Mouse (Mus musculus): ENCODE results near the gene Cep55. TPM values are rescaled to one million over a fixed set of nuclear protein-coding genes. Genes with fewer than 3 reads are reported as not detected.

The Cep55 gene
- polyA plus RNA-seq, 1 experiment from 2014 or later = 28.5 TPM

DNA sequence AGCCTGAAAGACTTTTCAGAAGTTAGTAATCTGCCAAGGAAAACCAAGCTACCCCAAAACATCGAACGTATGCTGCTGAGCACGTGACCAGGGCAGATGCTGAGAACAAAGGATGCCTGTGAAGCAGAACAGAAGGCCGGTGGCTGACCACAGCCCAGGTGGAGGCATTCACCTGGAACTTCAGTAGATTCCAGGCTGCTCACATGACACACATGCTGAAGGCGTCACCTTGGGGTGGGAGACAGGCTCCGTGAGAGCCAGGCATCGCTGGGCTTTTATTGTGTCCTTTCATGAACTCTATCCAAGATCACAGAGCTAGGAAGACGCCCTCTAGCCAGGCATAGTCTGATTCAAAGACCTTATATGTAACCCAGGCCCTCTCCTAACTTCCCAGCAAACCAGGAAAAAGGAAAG lies 28.6 kb upstream of the Cep55 start:
- Histone ChIP-seq H3K4me3 (ENCODE audit: low read depth, low read length) (no peak overlapping the region), H3K27me3 (ENCODE audit: control insufficient read depth, insufficient read depth, low read length) (no peaks in the 10 kb centered on the region), H3K4me1 (ENCODE audit: control insufficient read depth, insufficient read depth, low read length) (peaks cover 50% of the 10 kb centered on the region), H3K4me2 (replicated peaks; ENCODE audit: low read depth, low read length) (peak overlapping the region; percentile 22; the same call in 1 of the 2 replicates), H3K36me3 (ENCODE audit: control insufficient read depth, insufficient read depth, low read length) (no peaks in the 10 kb centered on the region), H3K9ac (replicated peaks; ENCODE audit: low read depth, low read length) (no peak overlapping the region), H3K9me3 (ENCODE audit: control insufficient read depth, low read depth, low read length) (no peaks in the 10 kb centered on the region), H3K27ac (ENCODE audit: low read length) (peak overlapping the region; percentile 73)
- no peak for ATAC-seq (ENCODE audit: insufficient number of reproducible peaks, insufficient read depth, low FRiP score, low read depth)
- WGBS = 63% methylated on average over 8 of the region's 8 CpGs

GRCm38 (mm10) chr19:38027389-38027788 lies 27.4 kb upstream of the Cep55 start:
- Histone ChIP-seq H3K36me3 (ENCODE audit: control insufficient read depth, insufficient read depth, low read length) (no peaks in the 10 kb centered on the region), H3K27me3 (ENCODE audit: control insufficient read depth, insufficient read depth, low read length) (no peaks in the 10 kb centered on the region), H3K9me3 (ENCODE audit: control insufficient read depth, low read depth, low read length) (no peaks in the 10 kb centered on the region), H3K27ac (ENCODE audit: low read length) (peak overlapping the region; percentile 82; the same call in 1 of the 2 replicates), H3K4me1 (ENCODE audit: control insufficient read depth, insufficient read depth, low read length) (peaks cover 53% of the 10 kb centered on the region), H3K4me3 (ENCODE audit: low read depth, low read length) (no peak overlapping the region), H3K4me2 (replicated peaks; ENCODE audit: low read depth, low read length) (no peak overlapping the region), H3K9ac (replicated peaks; ENCODE audit: low read depth, low read length) (no peak overlapping the region)
- ATAC-seq (ENCODE audit: insufficient number of reproducible peaks, insufficient read depth, low FRiP score, low read depth) = no peak
- WGBS = 75% methylated on average over 6 of the region's 6 CpGs

DNA sequence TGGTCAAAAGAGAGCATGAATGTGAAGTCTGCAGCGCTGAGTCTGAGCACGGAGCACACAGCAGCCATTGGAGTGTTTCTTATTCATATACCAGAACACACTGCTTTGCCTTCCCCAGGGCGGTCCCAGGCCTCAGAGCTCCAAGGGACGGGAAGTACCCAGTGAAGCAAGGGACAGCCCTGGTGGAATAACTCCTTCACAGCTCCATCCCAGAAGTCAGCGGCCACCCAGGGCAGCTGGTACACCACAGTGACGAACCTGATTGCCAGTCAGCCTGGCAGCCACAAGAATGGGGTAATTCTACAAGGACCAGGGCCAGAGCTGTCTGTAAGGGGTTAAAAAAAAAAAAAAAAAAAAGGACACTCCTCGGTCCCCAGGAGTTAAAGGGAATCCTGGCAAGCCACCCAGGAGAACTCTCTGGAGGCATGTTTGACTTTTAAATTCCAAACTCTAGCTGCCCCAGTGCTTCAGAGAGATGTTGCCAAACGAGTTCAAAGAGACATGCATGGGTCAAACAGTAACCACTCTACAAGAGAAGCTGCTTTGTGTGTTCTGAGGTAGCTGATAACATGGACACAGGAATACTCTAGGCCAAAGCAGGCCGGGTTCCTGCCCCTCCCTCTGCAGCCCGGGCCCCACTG lies 26.8 kb upstream of the Cep55 start:
- Histone ChIP-seq H3K4me1 (ENCODE audit: control insufficient read depth, insufficient read depth, low read length) (peaks cover 53% of the 10 kb centered on the region), H3K27ac (ENCODE audit: low read length) (peak overlapping the region; percentile 82), H3K9ac (replicated peaks; ENCODE audit: low read depth, low read length) (no peak overlapping the region), H3K27me3 (ENCODE audit: control insufficient read depth, insufficient read depth, low read length) (no peaks in the 10 kb centered on the region), H3K4me2 (replicated peaks; ENCODE audit: low read depth, low read length) (no peak overlapping the region), H3K4me3 (ENCODE audit: low read depth, low read length) (no peak overlapping the region), H3K36me3 (ENCODE audit: control insufficient read depth, insufficient read depth, low read length) (no peaks in the 10 kb centered on the region), H3K9me3 (ENCODE audit: control insufficient read depth, low read depth, low read length) (no peaks in the 10 kb centered on the region)
- WGBS = 48% methylated on average over 10 of the region's 10 CpGs
- ATAC-seq (ENCODE audit: insufficient number of reproducible peaks, insufficient read depth, low FRiP score, low read depth) = 0 out of 2 replicates have a peak, but pooled peaks have one; percentile 20

GRCm38 (mm10) chr19:38029292-38029691 lies 25.5 kb upstream of the Cep55 start:
- WGBS = 53% methylated on average over 3 of the region's 3 CpGs
- peak overlapping the region; percentile 82 for H3K27ac ChIP-seq (ENCODE audit: low read length)

DNA sequence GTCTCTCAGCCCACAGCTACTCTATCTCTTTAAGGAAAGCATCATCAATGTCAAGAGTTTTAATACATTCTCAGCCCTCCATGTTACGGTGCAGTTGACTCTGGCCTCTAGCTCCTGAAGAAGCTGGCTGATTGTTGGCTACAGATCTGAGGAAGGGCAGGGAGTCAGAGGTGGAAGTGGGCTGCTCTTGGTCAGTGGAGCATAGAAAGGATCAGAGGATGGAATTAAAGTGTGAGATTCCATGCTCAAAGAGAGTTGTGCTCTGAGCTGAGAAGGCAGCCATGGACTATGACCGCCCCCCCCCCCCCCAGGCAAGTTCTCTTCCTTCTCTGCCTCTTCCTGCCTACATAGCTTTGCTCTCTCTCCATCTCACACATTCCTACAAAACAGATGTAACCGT lies 24.9 kb upstream of the Cep55 start:
- H3K4me1 ChIP-seq (ENCODE audit: control insufficient read depth, insufficient read depth, low read length) = peaks cover 51% of the 10 kb centered on the region
- 43% methylated on average over 3 of the region's 3 CpGs for WGBS
- H3K4me3 ChIP-seq (ENCODE audit: low read depth, low read length) = no peak overlapping the region
- ATAC-seq (ENCODE audit: insufficient number of reproducible peaks, insufficient read depth, low FRiP score, low read depth) = no peak
- H3K4me2 ChIP-seq (replicated peaks; ENCODE audit: low read depth, low read length) = peak overlapping the region; percentile 21
- H3K9ac ChIP-seq (replicated peaks; ENCODE audit: low read depth, low read length) = no peak overlapping the region
- H3K27me3 ChIP-seq (ENCODE audit: control insufficient read depth, insufficient read depth, low read length) = no peaks in the 10 kb centered on the region
- no peaks in the 10 kb centered on the region for H3K36me3 ChIP-seq (ENCODE audit: control insufficient read depth, insufficient read depth, low read length)
- H3K9me3 ChIP-seq (ENCODE audit: control insufficient read depth, low read depth, low read length) = no peaks in the 10 kb centered on the region
- peak overlapping the region; percentile 82 for H3K27ac ChIP-seq (ENCODE audit: low read length)

More at GRCm38 (mm10) chr19:38029292-38029691, 25.5 kb upstream of the Cep55 start:
- Histone ChIP-seq H3K4me1 (ENCODE audit: control insufficient read depth, insufficient read depth, low read length) (peaks cover 56% of the 10 kb centered on the region), H3K27me3 (ENCODE audit: control insufficient read depth, insufficient read depth, low read length) (no peaks in the 10 kb centered on the region), H3K4me3 (ENCODE audit: low read depth, low read length) (no peak overlapping the region), H3K4me2 (replicated peaks; ENCODE audit: low read depth, low read length) (peak overlapping the region; percentile 21), H3K36me3 (ENCODE audit: control insufficient read depth, insufficient read depth, low read length) (no peaks in the 10 kb centered on the region), H3K9me3 (ENCODE audit: control insufficient read depth, low read depth, low read length) (no peaks in the 10 kb centered on the region), H3K9ac (replicated peaks; ENCODE audit: low read depth, low read length) (no peak overlapping the region)
- no peak for ATAC-seq (ENCODE audit: insufficient number of reproducible peaks, insufficient read depth, low FRiP score, low read depth)

- peak overlapping the region; percentile 21 for H3K4me2 ChIP-seq (replicated peaks; ENCODE audit: low read depth, low read length)
- no peaks in the 10 kb centered on the region for H3K9me3 ChIP-seq (ENCODE audit: control insufficient read depth, low read depth, low read length)
- H3K4me1 ChIP-seq (ENCODE audit: control insufficient read depth, insufficient read depth, low read length) = peaks cover 44% of the 10 kb centered on the region
- no peaks in the 10 kb centered on the region for H3K27me3 ChIP-seq (ENCODE audit: control insufficient read depth, insufficient read depth, low read length)
- ATAC-seq (ENCODE audit: insufficient number of reproducible peaks, insufficient read depth, low FRiP score, low read depth) = peak; percentile 59; the same call in 1 of the 2 replicates
- peak overlapping the region; percentile 82 for H3K27ac ChIP-seq (ENCODE audit: low read length)
- under 1% methylated on average over 15 of the region's 23 CpGs for WGBS
- no peak overlapping the region; the same call in 1 of the 2 replicates for H3K9ac ChIP-seq (replicated peaks; ENCODE audit: low read depth, low read length)
- no peaks in the 10 kb centered on the region for H3K36me3 ChIP-seq (ENCODE audit: control insufficient read depth, insufficient read depth, low read length)
- H3K4me3 ChIP-seq (ENCODE audit: low read depth, low read length) = no peak overlapping the region
Measured at GRCm38 (mm10) chr19:38030673-38031137, 24.1 kb upstream of the Cep55 start.

GRCm38 (mm10) chr19:38031144-38031543 lies 23.7 kb upstream of the Cep55 start:
- no peak for ATAC-seq (ENCODE audit: insufficient number of reproducible peaks, insufficient read depth, low FRiP score, low read depth)
- Histone ChIP-seq H3K27me3 (ENCODE audit: control insufficient read depth, insufficient read depth, low read length) (no peaks in the 10 kb centered on the region), H3K4me1 (ENCODE audit: control insufficient read depth, insufficient read depth, low read length) (peaks cover 40% of the 10 kb centered on the region), H3K27ac (ENCODE audit: low read length) (no peak overlapping the region), H3K4me2 (replicated peaks; ENCODE audit: low read depth, low read length) (peak overlapping the region; percentile 21; the same call in 1 of the 2 replicates), H3K9me3 (ENCODE audit: control insufficient read depth, low read depth, low read length) (no peaks in the 10 kb centered on the region), H3K9ac (replicated peaks; ENCODE audit: low read depth, low read length) (no peak overlapping the region), H3K36me3 (ENCODE audit: control insufficient read depth, insufficient read depth, low read length) (no peaks in the 10 kb centered on the region), H3K4me3 (ENCODE audit: low read depth, low read length) (no peak overlapping the region)
- 58% methylated on average over 9 of the region's 9 CpGs for WGBS

GRCm38 (mm10) chr19:38032993-38033734 lies 21.6 kb upstream of the Cep55 start:
- no peaks in the 10 kb centered on the region for H3K36me3 ChIP-seq (ENCODE audit: control insufficient read depth, insufficient read depth, low read length)
- no peaks in the 10 kb centered on the region for H3K9me3 ChIP-seq (ENCODE audit: control insufficient read depth, low read depth, low read length)
- 64% methylated on average over 15 of the region's 15 CpGs for WGBS
- H3K27me3 ChIP-seq (ENCODE audit: control insufficient read depth, insufficient read depth, low read length) = no peaks in the 10 kb centered on the region
- no peak overlapping the region for H3K4me2 ChIP-seq (replicated peaks; ENCODE audit: low read depth, low read length)
- no peak overlapping the region for H3K4me3 ChIP-seq (ENCODE audit: low read depth, low read length)
- peak overlapping the region; percentile 36; the same call in 1 of the 2 replicates for H3K27ac ChIP-seq (ENCODE audit: low read length)
- H3K9ac ChIP-seq (replicated peaks; ENCODE audit: low read depth, low read length) = no peak overlapping the region
- H3K4me1 ChIP-seq (ENCODE audit: control insufficient read depth, insufficient read depth, low read length) = peaks cover 29% of the 10 kb centered on the region
- no peak for ATAC-seq (ENCODE audit: insufficient number of reproducible peaks, insufficient read depth, low FRiP score, low read depth)

Measured in stomach, embryonic 14.5 days (tissue).